Mouse (Mus musculus) limb, embryonic 14.5 days (tissue): ENCODE results near the gene Nudcd2. TPM values are rescaled to one million over a fixed set of nuclear protein-coding genes. Genes with fewer than 3 reads are reported as not detected.
A peak's percentile ranks its signal among the peaks of the same experiment; 100 is the strongest.

Source experiments
- ATAC-seq: fragments of 200-750 bp; cut with Nextera tagmentation; 2 replicates; pipeline ENCODE4 v1.8.0; 2017; ENCODE audit warnings: low read depth, moderate number of reproducible peaks, moderate TSS enrichment; ENCODE audit not compliant: low FRiP score
- DNase-seq: peaks from one replicate; pipeline ENCODE4 v3.0.0-alpha.2; 2015; ENCODE audit warnings: low spot score
- H3K27ac ChIP-seq: fragments of 300-500 bp; sonication (generic); replicated peaks from 2 replicates; pipeline ENCODE4 v1.5.1; 2014; ENCODE audit warnings: low read depth, mild to moderate bottlenecking, low read length, moderate library complexity, mixed read lengths
- H3K27me3 ChIP-seq: fragments of 300-500 bp; sonication (generic); 2 replicates; pipeline ENCODE4 v1.6.1; 2014; ENCODE audit warnings: low read length, mixed read lengths; ENCODE audit not compliant: control insufficient read depth, insufficient read depth
- H3K36me3 ChIP-seq: fragments of 300-500 bp; sonication (generic); 2 replicates; pipeline ENCODE4 v1.6.1; 2014; ENCODE audit warnings: mild to moderate bottlenecking, low read length, moderate library complexity, mixed read lengths; ENCODE audit not compliant: control insufficient read depth, insufficient read depth
- H3K4me1 ChIP-seq: fragments of 300-500 bp; sonication (generic); 2 replicates; pipeline ENCODE4 v1.6.1; 2014; ENCODE audit warnings: antibody characterized with exemption, low read length, mixed read lengths; ENCODE audit not compliant: control insufficient read depth, insufficient read depth
- H3K4me2 ChIP-seq: fragments of 300-500 bp; sonication (generic); replicated peaks from 2 replicates; pipeline ENCODE4 v1.6.1; 2014; ENCODE audit warnings: low read depth, mild to moderate bottlenecking, low read length, moderate library complexity; ENCODE audit not compliant: severe bottlenecking
- H3K4me3 ChIP-seq: fragments of 300-500 bp; sonication (generic); replicated peaks from 2 replicates; pipeline ENCODE4 v1.5.1; 2014; ENCODE audit warnings: low read length
- H3K9ac ChIP-seq: fragments of 300-500 bp; sonication (generic); 2 replicates; pipeline ENCODE4 v1.6.1; 2014; ENCODE audit warnings: mild to moderate bottlenecking, low read depth, low read length, moderate library complexity; ENCODE audit not compliant: severe bottlenecking
- H3K9me3 ChIP-seq: fragments of 300-500 bp; sonication (generic); 2 replicates; pipeline ENCODE4 v1.6.1; 2016; ENCODE audit warnings: low read length; ENCODE audit not compliant: control insufficient read depth
- POLR2A ChIP-seq: fragments of 200-500 bp; IDR thresholded peaks from 2 replicates; pipeline ENCODE4 v1.8.0; 2012; ENCODE audit warnings: inconsistent platforms, mild to moderate bottlenecking, moderate library complexity, borderline replicate concordance; ENCODE audit not compliant: insufficient read depth, insufficient read length; ENCODE audit errors: extremely low read depth
- WGBS: fragments of 180-500 bp; shearing (Covaris S2); extraction: QIAGEN DNeasy Blood & Tissue Kit; methylation state at CpG from one replicate; pipeline ENCODE4 v1.1.7; 2014; 5-methylcytosine and 5-hydroxymethylcytosine counted together
- polyA plus RNA-seq, 2 experiments: library from polyadenylated mRNA; depleted of rRNA in 1 of 2; stranded (reverse) in 1 of 2; unstranded in 1 of 2; fragments of >200 nt; fragmentation: Nextera tagmentation in 1 of 2; extraction: Ambion mirVana in 1 of 2; gene quantifications; 2 replicates each; pipeline versions ENCODE4 v1.2.1 to v1.2.3; 2012 to 2014

Gene Nudcd2
- polyA plus RNA-seq, 2 experiments: 57.4 to 153 TPM

- no peak for ATAC-seq
Measured at GRCm38 (mm10) chr11:40775315-40776269, 42.1 kb downstream of the Nudcd2 start.

GRCm38 (mm10) chr11:40781857-40782256 lies 48.4 kb downstream of the Nudcd2 start:
- Histone ChIP-seq H3K9ac (no peak overlapping the region), H3K36me3 (no peaks in the 10 kb centered on the region), H3K4me2 (no peak overlapping the region), H3K4me3 (no peak overlapping the region), H3K27me3 (no peaks in the 10 kb centered on the region), H3K27ac (no peak overlapping the region), H3K4me1 (no peaks in the 10 kb centered on the region), H3K9me3 (no peaks in the 10 kb centered on the region)
- DNase-seq: no peak
- ATAC-seq: no peak
- WGBS: 68% methylated on average over 2 of the region's 2 CpGs
- no peak for TF ChIP-seq POLR2A

More at GRCm38 (mm10) chr11:40775315-40776269, 42.1 kb downstream of the Nudcd2 start:
- H3K4me2 ChIP-seq: peak overlapping the region; percentile 27; the same call in 1 of the 2 replicates
- H3K27ac ChIP-seq: no peak overlapping the region
- no peak overlapping the region for H3K9ac ChIP-seq
- H3K27me3 ChIP-seq: no peaks in the 10 kb centered on the region
- DNase-seq: peak; percentile 77
- peak overlapping the region; percentile 1; the same call in 1 of the 2 replicates for H3K4me3 ChIP-seq
- 43% methylated on average over 12 of the region's 12 CpGs for WGBS
- TF ChIP-seq POLR2A: no peak
- H3K4me1 ChIP-seq: no peaks in the 10 kb centered on the region
- H3K36me3 ChIP-seq: no peaks in the 10 kb centered on the region
- no peaks in the 10 kb centered on the region for H3K9me3 ChIP-seq

GRCm38 (mm10) chr11:40783346-40783745 lies 49.9 kb downstream of the Nudcd2 start:
- no peak overlapping the region for H3K4me3 ChIP-seq
- H3K9me3 ChIP-seq: no peaks in the 10 kb centered on the region
- no peaks in the 10 kb centered on the region for H3K36me3 ChIP-seq
- no peak for ATAC-seq
- H3K4me1 ChIP-seq: no peaks in the 10 kb centered on the region
- TF ChIP-seq POLR2A: no peak
- H3K27me3 ChIP-seq: no peaks in the 10 kb centered on the region
- DNase-seq: no peak
- WGBS: 90% methylated on average over 1 of the region's 1 CpGs
- no peak overlapping the region for H3K9ac ChIP-seq
- no peak overlapping the region for H3K4me2 ChIP-seq
- H3K27ac ChIP-seq: no peak overlapping the region

DNA sequence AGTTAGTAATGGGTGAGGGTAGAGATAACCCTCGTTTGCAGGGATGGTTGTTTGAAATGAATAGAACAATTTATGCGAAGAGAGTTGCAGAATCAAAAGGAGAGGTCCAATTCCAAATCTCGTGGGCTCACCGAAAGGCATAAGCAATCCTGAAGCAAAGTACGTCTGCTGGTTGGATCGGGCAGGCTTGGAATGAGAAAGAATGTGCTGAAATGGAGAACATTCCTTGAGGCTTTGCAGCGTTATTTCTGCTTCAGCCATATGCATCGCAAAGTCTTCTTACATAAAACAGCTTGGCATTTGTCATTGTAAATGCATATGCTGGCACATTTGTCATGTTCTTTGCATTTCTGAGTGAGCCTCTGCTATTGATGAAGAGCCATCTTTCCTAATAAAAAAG lies 50.9 kb downstream of the Nudcd2 start:
- ATAC-seq (no peak), DNase-seq (no peak)
- Histone ChIP-seq H3K4me3 (no peak overlapping the region), H3K36me3 (no peaks in the 10 kb centered on the region), H3K4me2 (no peak overlapping the region), H3K27me3 (no peaks in the 10 kb centered on the region), H3K9ac (no peak overlapping the region), H3K4me1 (no peaks in the 10 kb centered on the region), H3K9me3 (no peaks in the 10 kb centered on the region), H3K27ac (no peak overlapping the region)
- 74% methylated on average over 8 of the region's 8 CpGs for WGBS
- no peak for TF ChIP-seq POLR2A

GRCm38 (mm10) chr11:40786900-40787299 lies 53.4 kb downstream of the Nudcd2 start:
- Histone ChIP-seq H3K4me2 (no peak overlapping the region), H3K9me3 (no peaks in the 10 kb centered on the region), H3K4me3 (no peak overlapping the region), H3K36me3 (no peaks in the 10 kb centered on the region), H3K9ac (no peak overlapping the region), H3K27me3 (no peaks in the 10 kb centered on the region), H3K27ac (no peak overlapping the region), H3K4me1 (no peaks in the 10 kb centered on the region)
- no peak for DNase-seq
- no peak for ATAC-seq
- TF ChIP-seq POLR2A: no peak
- whole genome bisulfite sequencing: 81% methylated on average over 2 of the region's 2 CpGs

Other genes with a start within 250 kb of the Nudcd2 start
- 78.7 and 84.8 TPM in 2 replicates for gene Mat2b, start 38.5 kb upstream of the Nudcd2 start, polyA plus RNA-seq (2012; rRNA removed)
- 111 and 112 TPM in 2 replicates for gene Mat2b, start 38.5 kb upstream of the Nudcd2 start, polyA plus RNA-seq (2014; fragmentation: Nextera tagmentation; extraction: Ambion mirVana)
- gene Hmmr, start 245 bp upstream of the Nudcd2 start, polyA plus RNA-seq (2012; rRNA removed): 24.1 and 26.4 TPM in 2 replicates
- 34.0 and 40.1 TPM in 2 replicates for gene Hmmr, start 245 bp upstream of the Nudcd2 start, polyA plus RNA-seq (2014; fragmentation: Nextera tagmentation; extraction: Ambion mirVana)
- gene Ccng1, start 21.6 kb downstream of the Nudcd2 start, polyA plus RNA-seq (2012; rRNA removed): 16.7 and 20.8 TPM in 2 replicates
- 48.1 and 50.0 TPM in 2 replicates for gene Ccng1, start 21.6 kb downstream of the Nudcd2 start, polyA plus RNA-seq (2014; fragmentation: Nextera tagmentation; extraction: Ambion mirVana)